Mouse (Mus musculus) CH12.LX (cell line): ENCODE data around the gene P4ha1. TPM values are rescaled to one million over a fixed set of nuclear protein-coding genes. Genes with fewer than 3 reads are reported as not detected.

Experiments used
- DNase-seq: peaks from one replicate; pipeline ENCODE4 v3.0.0-alpha.2; 2013; ENCODE audit errors: extremely low read depth
- H3K27ac ChIP-seq: 2 replicates; pipeline ENCODE4 v1.5.1; 2012; ENCODE audit warnings: low read depth, mild to moderate bottlenecking, control low read depth, moderate library complexity; ENCODE audit not compliant: insufficient read depth
- H3K27me3 ChIP-seq: replicated peaks from 2 replicates; pipeline ENCODE3; 2012; ENCODE audit warnings: inconsistent platforms
- H3K36me3 ChIP-seq, 2 experiments: replicated peaks in 1 of 2; 2 replicates each; pipeline versions ENCODE3 to v1.6.1; 2012; ENCODE audit warnings: inconsistent platforms in 1 of 2, low read length in 1 of 2, mild to moderate bottlenecking in 1 of 2, mixed read lengths in 1 of 2, moderate library complexity in 1 of 2; ENCODE audit not compliant: control insufficient read depth in 1 of 2, insufficient read depth in 1 of 2
- H3K4me1 ChIP-seq, 2 experiments: 2 replicates each; pipeline ENCODE4 v1.6.1; 2012; ENCODE audit warnings: inconsistent platforms in 1 of 2, moderate library complexity in 1 of 2; ENCODE audit not compliant: insufficient read depth in 2 of 2, control insufficient read depth in 1 of 2
- H3K4me2 ChIP-seq: 2 replicates; pipeline ENCODE4 v1.6.1; 2012; ENCODE audit warnings: low read depth, mild to moderate bottlenecking, control low read depth; ENCODE audit not compliant: poor library complexity, insufficient read depth, severe bottlenecking
- H3K4me3 ChIP-seq, 3 experiments: fragments of 150-350 bp in 1 of 3; sonication (generic) in 1 of 3; replicated peaks in 1 of 3; 2 replicates each; pipeline versions ENCODE3 to v1.5.1; 2011 to 2012; ENCODE audit warnings: low read depth in 2 of 3, low read length in 2 of 3, mild to moderate bottlenecking in 2 of 3, moderate library complexity in 2 of 3, control low read depth in 1 of 3, improper control_type of control experiment in 1 of 3, inconsistent platforms in 1 of 3, mixed read lengths in 1 of 3; ENCODE audit not compliant: poor library complexity in 1 of 3
- H3K79me2 ChIP-seq: replicated peaks from 2 replicates; pipeline ENCODE4 v1.6.1; 2012; ENCODE audit warnings: mild to moderate bottlenecking, moderate library complexity; ENCODE audit not compliant: control insufficient read depth, poor library complexity, insufficient read depth, severe bottlenecking; ENCODE audit errors: extremely low read depth
- H3K9ac ChIP-seq: 2 replicates; pipeline ENCODE4 v1.6.1; 2012; ENCODE audit warnings: low read depth, mild to moderate bottlenecking, control low read depth, moderate library complexity; ENCODE audit not compliant: insufficient read depth
- H3K9me3 ChIP-seq: replicated peaks from 2 replicates; pipeline ENCODE3; 2012; ENCODE audit warnings: low read length, inconsistent platforms, mixed read lengths
- CHD1 ChIP-seq: IDR thresholded peaks from 2 replicates; pipeline ENCODE4 v1.6.1; 2012; ENCODE audit warnings: low read depth, low read length, improper control_type of control experiment, inconsistent platforms
- CHD2 ChIP-seq: IDR thresholded peaks from 2 replicates; pipeline ENCODE4 v1.6.1; 2011; ENCODE audit warnings: low read length, improper control_type of control experiment
- CTCF ChIP-seq, 2 experiments: IDR thresholded peaks in 1 of 2; conservative IDR thresholded peaks in 1 of 2; 2 replicates each; pipeline ENCODE4 v1.5.1; 2011 to 2012; ENCODE audit warnings: low read depth in 2 of 2, low read length in 2 of 2, improper control_type of control experiment in 1 of 2, inconsistent platforms in 1 of 2, mild to moderate bottlenecking in 1 of 2, moderate library complexity in 1 of 2
- E2F4 ChIP-seq: IDR thresholded peaks from 2 replicates; pipeline ENCODE4 v1.6.1; 2011; ENCODE audit warnings: low read depth, low read length, improper control_type of control experiment; ENCODE audit not compliant: insufficient replicate concordance
- ELF1 ChIP-seq: IDR thresholded peaks from 2 replicates; pipeline ENCODE4 v1.6.1; 2014; ENCODE audit warnings: low read depth, mild to moderate bottlenecking, inconsistent platforms, low read length, improper control_type of control experiment
- HCFC1 ChIP-seq: IDR thresholded peaks from 2 replicates; pipeline ENCODE4 v1.6.1; 2012; ENCODE audit warnings: low read depth, mild to moderate bottlenecking, inconsistent platforms, low read length, improper control_type of control experiment
- IRF4 ChIP-seq: IDR thresholded peaks from 2 replicates; pipeline ENCODE4 v1.6.1; 2014; ENCODE audit warnings: low read depth, mild to moderate bottlenecking, inconsistent platforms, low read length, improper control_type of control experiment
- JUND ChIP-seq: conservative IDR thresholded peaks from 2 replicates; pipeline ENCODE4 v1.6.1; 2011; ENCODE audit warnings: low read depth, low read length, improper control_type of control experiment
- KAT2A ChIP-seq: IDR thresholded peaks from 2 replicates; pipeline ENCODE4 v1.6.1; 2012; ENCODE audit warnings: low read length, improper control_type of control experiment, inconsistent platforms; ENCODE audit not compliant: insufficient replicate concordance
- MAFK ChIP-seq: IDR thresholded peaks from 2 replicates; pipeline ENCODE4 v1.6.1; 2011; ENCODE audit warnings: low read length, improper control_type of control experiment; ENCODE audit not compliant: insufficient replicate concordance
- MAZ ChIP-seq: IDR thresholded peaks from 2 replicates; pipeline ENCODE4 v1.6.1; 2012; ENCODE audit warnings: low read depth, mild to moderate bottlenecking, inconsistent platforms, low read length, improper control_type of control experiment, moderate library complexity
- MEF2A ChIP-seq: IDR thresholded peaks from 2 replicates; pipeline ENCODE4 v1.6.1; 2014; ENCODE audit warnings: low read depth, mild to moderate bottlenecking, inconsistent platforms, low read length, improper control_type of control experiment, borderline replicate concordance
- MYC ChIP-seq: IDR thresholded peaks from 2 replicates; pipeline ENCODE4 v1.6.1; 2011; ENCODE audit warnings: low read depth, mild to moderate bottlenecking, improper control_type of control experiment, low read length
- NELFE ChIP-seq: IDR thresholded peaks from 2 replicates; pipeline ENCODE4 v1.6.1; 2011; ENCODE audit warnings: low read depth, low read length, improper control_type of control experiment
- NRF1 ChIP-seq: IDR thresholded peaks from 2 replicates; pipeline ENCODE4 v1.6.1; 2014; ENCODE audit warnings: low read depth, mild to moderate bottlenecking, inconsistent platforms, low read length, improper control_type of control experiment, moderate library complexity
- POLR2A ChIP-seq: IDR thresholded peaks from 2 replicates; pipeline ENCODE4 v1.6.1; 2011; ENCODE audit warnings: low read depth, mild to moderate bottlenecking, improper control_type of control experiment, low read length
- POLR2AphosphoS2 ChIP-seq: IDR thresholded peaks from 2 replicates; pipeline ENCODE4 v1.6.1; 2011; ENCODE audit warnings: low read depth, low read length, improper control_type of control experiment
- RAD21 ChIP-seq: IDR thresholded peaks from 2 replicates; pipeline ENCODE4 v1.6.1; 2011; ENCODE audit warnings: low read depth, mild to moderate bottlenecking, low read length, improper control_type of control experiment, moderate library complexity
- SMC3 ChIP-seq: IDR thresholded peaks from 2 replicates; pipeline ENCODE4 v1.6.1; 2011; ENCODE audit warnings: low read depth, low read length, improper control_type of control experiment
- TCF12 ChIP-seq: IDR thresholded peaks from 2 replicates; pipeline ENCODE4 v1.6.1; 2014; ENCODE audit warnings: low read depth, mild to moderate bottlenecking, inconsistent platforms, low read length, improper control_type of control experiment
- ZKSCAN1 ChIP-seq: IDR thresholded peaks from 2 replicates; pipeline ENCODE4 v1.6.1; 2012; ENCODE audit warnings: low read depth, inconsistent platforms, low read length, improper control_type of control experiment, borderline replicate concordance
- dilution Hi-C: fragments of 300-500 bp; cut with MboI; formaldehyde crosslinking; loops from 2 replicates; pipeline ENCODE4 v1.14.3; 2020; ENCODE audit warnings: low sequenced_read_pairs; ENCODE audit not compliant: extremely low pct_unique_long_range_greater_than_20kb, extremely low pct_ligation_motif_present
- in situ Hi-C: fragments of 300-500 bp; cut with MboI; formaldehyde crosslinking; loops from 3 replicates; pipeline ENCODE4 v1.14.3; 2019; ENCODE audit warnings: low sequenced_read_pairs, low pct_ligation_motif_present, low pct_unique_long_range_greater_than_20kb, mixed read lengths
- polyA plus RNA-seq: library from polyadenylated mRNA; unstranded; fragments of >175 nt; gene quantifications from 2 replicates; pipeline ENCODE4 v1.2.1, GENCODE M21; 2012; ENCODE audit warnings: low read depth; ENCODE audit not compliant: insufficient read length
- total RNA-seq, 2 experiments: library from RNA; depleted of rRNA; stranded (reverse); fragments of 300-350 nt in 1 of 2; fragments of >200 nt in 1 of 2; gene quantifications; 2 replicates each; pipeline ENCODE4 v1.2.3; 2012 to 2014

Gene P4ha1
- total and polyA plus RNA-seq, 3 experiments = 38.4 to 138 (median 87.2) TPM

GRCm38 (mm10) chr10:59402899-59403792 is 80.0 kb downstream of the P4ha1 start, which contains the start of gene Pla2g12b:
Gene Pla2g12b (plus strand): TSS chr10:59403660.
- H3K4me2 ChIP-seq = no peak within 1 kb of the TSS
- H3K79me2 ChIP-seq = no peaks in the 10 kb centered on the region
- H3K9me3 ChIP-seq = no peaks in the 10 kb centered on the region
- dilution Hi-C loops (no loop called here), in situ Hi-C loops (no loop called here)
- no peak for DNase-seq
- H3K27ac ChIP-seq = no peak within 1 kb of the TSS
- H3K36me3 ChIP-seq = no peaks in the 10 kb centered on the region
- peaks cover 0 to 5% of the 10 kb centered on the region in 2 experiments; a peak in 2 of 4 replicates for H3K4me1 ChIP-seq
- no peaks in the 10 kb centered on the region for H3K27me3 ChIP-seq
- H3K9ac ChIP-seq = no peak within 1 kb of the TSS
- H3K4me3 ChIP-seq = no peak within 1 kb of the TSS
- TF ChIP-seq E2F4 (no peak), HCFC1 (no peak), CHD1 (no peak), MYC (no peak), ELF1 (no peak), POLR2A (no peak), IRF4 (no peak), MEF2A (no peak), KAT2A (no peak), MAZ (no peak), SMC3 (no peak), ZKSCAN1 (no peak)

GRCm38 (mm10) chr10:59403793-59404149 is 80.7 kb downstream of the P4ha1 start:
- H3K27me3 ChIP-seq = no peaks in the 10 kb centered on the region
- H3K4me2 ChIP-seq = no peak overlapping the region
- no peak overlapping the region for H3K4me3 ChIP-seq
- H3K9ac ChIP-seq = no peak overlapping the region
- no peaks in the 10 kb centered on the region for H3K9me3 ChIP-seq
- H3K36me3 ChIP-seq = no peaks in the 10 kb centered on the region
- in situ Hi-C loops (no loop called here), dilution Hi-C loops (no loop called here)
- H3K27ac ChIP-seq = no peak overlapping the region
- no peaks in the 10 kb centered on the region for H3K79me2 ChIP-seq
- TF ChIP-seq ELF1 = no peak
- no peak for TF ChIP-seq TCF12
- no peak for TF ChIP-seq NELFE
- no peak for TF ChIP-seq POLR2A
- TF ChIP-seq HCFC1 = no peak
- no peak for TF ChIP-seq POLR2AphosphoS2
- no peak for TF ChIP-seq JUND
- no peak for TF ChIP-seq RAD21
- no peak for TF ChIP-seq E2F4
- TF ChIP-seq MAFK = no peak
- no peak for TF ChIP-seq CTCF (conservative IDR thresholded peaks at IDR 0.05 in 1 of 2, IDR thresholded peaks at IDR 0.05 in 1 of 2; ENCODE audit: low read depth in 2 of 2, low read length in 2 of 2)
- TF ChIP-seq KAT2A = no peak
- no peak for TF ChIP-seq ZKSCAN1
- TF ChIP-seq NRF1 = no peak
- no peak for TF ChIP-seq MYC
- TF ChIP-seq CHD2 = no peak
- H3K4me1 ChIP-seq = peaks cover 3 to 11% of the 10 kb centered on the region in 2 experiments; a peak in 3 of 4 replicates
- DNase-seq = no peak
